Mouse (Mus musculus) liver, embryonic 14.5 days (tissue): ENCODE results near the gene Mrgprd. TPM values are rescaled to one million over a fixed set of nuclear protein-coding genes. Genes with fewer than 3 reads are reported as not detected.

ENCODE experiments used
- ATAC-seq: fragments of 200-750 bp; cut with Nextera tagmentation; 2 replicates; pipeline ENCODE4 v1.8.0; 2017; ENCODE audit warnings: moderate number of reproducible peaks, mild to moderate bottlenecking, moderate library complexity; ENCODE audit not compliant: insufficient read depth
- DNase-seq, 3 experiments: peaks; one replicate each; pipeline ENCODE4 v3.0.0-alpha.2; 2012 to 2013; ENCODE audit warnings: low read depth in 3 of 3, low spot score in 3 of 3
- H3K27ac ChIP-seq: fragments of 300-500 bp; sonication (generic); 2 replicates; pipeline ENCODE4 v1.5.1; 2014; ENCODE audit warnings: moderate library complexity, mild to moderate bottlenecking, control low read depth, inconsistent platforms
- H3K27me3 ChIP-seq: fragments of 300-500 bp; sonication (generic); 2 replicates; pipeline ENCODE4 v1.6.1; 2014; ENCODE audit warnings: mild to moderate bottlenecking, low read length, moderate library complexity; ENCODE audit not compliant: control insufficient read depth, insufficient read depth
- H3K36me3 ChIP-seq: fragments of 300-500 bp; sonication (generic); replicated peaks from 2 replicates; pipeline ENCODE4 v1.6.1; 2014; ENCODE audit warnings: low read depth; ENCODE audit not compliant: control insufficient read depth, insufficient read depth
- H3K4me1 ChIP-seq, 2 experiments: fragments of 200-500 bp in 1 of 2; fragments of 300-500 bp in 1 of 2; sonication (generic) in 1 of 2; replicated peaks; 2 replicates each; pipeline ENCODE4 v1.6.1; 2012 to 2014; ENCODE audit warnings: antibody characterized with exemption in 1 of 2, inconsistent platforms in 1 of 2, low read length in 1 of 2; ENCODE audit not compliant: control insufficient read depth in 2 of 2, insufficient read depth in 2 of 2
- H3K4me2 ChIP-seq: fragments of 300-500 bp; sonication (generic); 2 replicates; pipeline ENCODE4 v1.6.1; 2014; ENCODE audit warnings: low read depth, mild to moderate bottlenecking, control low read depth, moderate library complexity
- H3K4me3 ChIP-seq, 2 experiments: fragments of 200-500 bp in 1 of 2; fragments of 300-500 bp in 1 of 2; sonication (generic) in 1 of 2; 2 replicates each; pipeline ENCODE4 v1.5.1; 2012 to 2014; ENCODE audit warnings: low read depth in 2 of 2, low read length in 2 of 2, mild to moderate bottlenecking in 2 of 2, control low read depth in 1 of 2, inconsistent platforms in 1 of 2, moderate library complexity in 1 of 2; ENCODE audit not compliant: insufficient read depth in 1 of 2
- H3K9ac ChIP-seq: fragments of 300-500 bp; sonication (generic); replicated peaks from 2 replicates; pipeline ENCODE4 v1.6.1; 2014; ENCODE audit warnings: mild to moderate bottlenecking, control low read depth, moderate library complexity
- H3K9me3 ChIP-seq: fragments of 300-500 bp; sonication (generic); 2 replicates; pipeline ENCODE4 v1.6.1; 2016; ENCODE audit warnings: low read length, mixed read lengths; ENCODE audit not compliant: control insufficient read depth
- CTCF ChIP-seq: IDR thresholded peaks from 2 replicates; pipeline ENCODE4 v1.5.1; 2016; ENCODE audit warnings: antibody characterized with exemption, low read depth, control low read depth
- EP300 ChIP-seq: IDR thresholded peaks from 2 replicates; pipeline ENCODE4 v1.6.1; 2016; ENCODE audit warnings: antibody characterized with exemption, low read depth
- WGBS: fragments of 180-500 bp; shearing (Covaris S2); extraction: QIAGEN DNeasy Blood & Tissue Kit; methylation state at CpG from one replicate; pipeline ENCODE4 v1.1.7; 2014; ENCODE audit not compliant: insufficient replicate concordance; 5-methylcytosine and 5-hydroxymethylcytosine counted together
- polyA plus RNA-seq, 2 experiments: library from polyadenylated mRNA; depleted of rRNA in 1 of 2; stranded (reverse) in 1 of 2; unstranded in 1 of 2; fragments of >200 nt; fragmentation: Nextera tagmentation in 1 of 2; extraction: Ambion mirVana in 1 of 2; gene quantifications; 2 replicates each; pipeline versions ENCODE4 v1.2.1 to v1.2.3; 2012 to 2014

Gene Mrgprd
- polyA plus RNA-seq, 2 experiments, result not detected

GRCm38 (mm10) chr7:145333936-145334335, 19.3 kb downstream of the Mrgprd start:
- H3K9ac ChIP-seq, result no peak overlapping the region
- ATAC-seq, result no peak
- no peaks in the 10 kb centered on the region for H3K4me1 ChIP-seq
- WGBS, result 61% methylated on average over 6 of the region's 6 CpGs
- no peaks in the 10 kb centered on the region for H3K36me3 ChIP-seq
- H3K9me3 ChIP-seq, result no peaks in the 10 kb centered on the region
- no peak for DNase-seq
- H3K4me2 ChIP-seq, result no peak overlapping the region
- no peaks in the 10 kb centered on the region for H3K27me3 ChIP-seq
- H3K27ac ChIP-seq, result no peak overlapping the region
- H3K4me3 ChIP-seq, result no peak overlapping the region
- TF ChIP-seq CTCF (no peak), EP300 (no peak)

GRCm38 (mm10) chr7:145334428-145335027, 19.9 kb downstream of the Mrgprd start:
- WGBS, result 46% methylated on average over 4 of the region's 4 CpGs
- TF ChIP-seq CTCF, result no peak
- no peaks in the 10 kb centered on the region for H3K36me3 ChIP-seq
- no peaks in the 10 kb centered on the region for H3K4me1 ChIP-seq
- H3K27ac ChIP-seq, result no peak overlapping the region
- no peak overlapping the region for H3K9ac ChIP-seq
- no peaks in the 10 kb centered on the region for H3K27me3 ChIP-seq
- ATAC-seq, result no peak
- H3K4me2 ChIP-seq, result no peak overlapping the region
- H3K9me3 ChIP-seq, result no peaks in the 10 kb centered on the region
- no peak overlapping the region for H3K4me3 ChIP-seq
- no peak for DNase-seq

DNA sequence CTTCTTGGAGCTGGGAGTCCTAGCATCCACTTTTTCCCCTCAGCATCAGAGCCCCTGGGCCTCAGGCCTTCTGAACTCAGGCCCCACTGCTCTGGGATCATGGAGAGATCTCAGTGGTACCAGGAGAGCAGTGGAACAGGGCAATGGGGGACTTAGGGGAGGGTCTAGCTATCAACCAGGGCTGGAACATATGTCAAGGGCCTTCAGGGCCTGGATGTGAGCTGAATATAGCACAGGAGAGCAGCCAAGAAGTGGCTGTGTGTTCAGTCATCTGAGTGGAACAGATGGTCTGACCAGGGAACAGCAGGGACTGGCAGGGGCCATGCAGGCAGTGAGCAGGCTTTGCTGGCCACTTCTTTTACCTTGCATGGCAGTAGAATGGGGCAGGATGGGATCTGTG, 20.6 kb downstream of the Mrgprd start:
- no peak for ATAC-seq
- H3K27me3 ChIP-seq, result no peaks in the 10 kb centered on the region
- H3K4me2 ChIP-seq, result no peak overlapping the region

DNA sequence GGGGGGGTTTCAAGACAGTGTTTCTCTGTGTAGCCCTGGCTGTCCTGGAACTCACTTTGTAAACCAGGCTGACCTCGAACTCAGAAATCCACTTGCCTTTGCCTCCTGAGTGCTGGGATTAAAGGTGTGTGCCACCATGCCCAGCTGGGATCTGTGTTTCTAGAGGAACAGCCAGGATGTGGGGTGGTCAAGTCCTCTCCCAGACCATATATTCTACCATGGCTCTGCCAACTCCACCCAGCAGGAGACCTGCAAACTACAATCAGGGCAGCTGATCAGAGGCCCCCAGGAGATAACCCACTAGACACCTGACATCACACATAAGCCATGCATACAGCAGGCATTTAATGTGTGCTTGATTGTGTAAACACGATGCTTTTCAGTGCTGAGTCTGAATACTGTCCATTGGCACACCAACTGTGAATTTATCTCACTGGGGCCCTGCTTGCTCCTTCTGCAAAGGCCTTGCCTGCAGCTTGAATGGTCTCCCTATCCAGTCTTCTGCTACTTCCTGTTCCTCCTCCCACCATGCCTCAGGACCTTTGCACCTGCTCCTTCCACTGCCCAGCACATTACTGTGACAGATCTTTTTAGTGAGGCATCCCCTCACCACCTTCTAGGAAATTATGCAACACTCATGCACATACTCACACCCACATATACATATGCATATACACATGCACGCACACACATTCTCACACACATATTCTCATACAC, 21.1 kb downstream of the Mrgprd start:
- ATAC-seq (no peak), DNase-seq (no peak)
- no peaks in the 10 kb centered on the region for H3K9me3 ChIP-seq
- H3K9ac ChIP-seq, result no peak overlapping the region
- H3K4me3 ChIP-seq, result no peak overlapping the region
- WGBS, result 48% methylated on average over 3 of the region's 3 CpGs
- H3K27me3 ChIP-seq, result no peaks in the 10 kb centered on the region
- H3K27ac ChIP-seq, result no peak overlapping the region
- H3K4me1 ChIP-seq, result no peaks in the 10 kb centered on the region
- no peak overlapping the region for H3K4me2 ChIP-seq
- no peak for TF ChIP-seq EP300
- TF ChIP-seq CTCF, result no peak
- no peaks in the 10 kb centered on the region for H3K36me3 ChIP-seq

More for the DNA sequence above, 20.6 kb downstream of the Mrgprd start:
- no peaks in the 10 kb centered on the region for H3K9me3 ChIP-seq
- TF ChIP-seq CTCF (no peak), EP300 (no peak)
- H3K27ac ChIP-seq, result no peak overlapping the region
- no peak for DNase-seq
- H3K4me3 ChIP-seq, result no peak overlapping the region
- no peak overlapping the region for H3K9ac ChIP-seq
- H3K36me3 ChIP-seq, result no peaks in the 10 kb centered on the region
- H3K4me1 ChIP-seq, result no peaks in the 10 kb centered on the region

GRCm38 (mm10) chr7:145337889-145338288, 23.3 kb downstream of the Mrgprd start:
- H3K36me3 ChIP-seq, result no peaks in the 10 kb centered on the region
- no peaks in the 10 kb centered on the region for H3K4me1 ChIP-seq
- DNase-seq (no peak), ATAC-seq (no peak)
- 40% methylated on average over 2 of the region's 2 CpGs for WGBS
- TF ChIP-seq CTCF (no peak), EP300 (no peak)
- no peak overlapping the region for H3K9ac ChIP-seq
- no peaks in the 10 kb centered on the region for H3K9me3 ChIP-seq
- no peaks in the 10 kb centered on the region for H3K27me3 ChIP-seq
- H3K4me3 ChIP-seq, result no peak overlapping the region
- no peak overlapping the region for H3K27ac ChIP-seq
- no peak overlapping the region for H3K4me2 ChIP-seq
